Mouse (Mus musculus) c-Kit-positive CD71-positive TER-119-positive erythroid progenitor cells, embryonic 14.5 days (primary cell): ENCODE data around the gene Slco1a5.
A peak's percentile ranks its signal among the peaks of the same experiment; 100 is the strongest.
"Not testable (repeated sequence)": the region's sequence is repeated elsewhere in the genome, so short reads cannot be mapped to it uniquely, and the experiment has no call there.

Source experiments
- DNase-seq: peaks from one replicate; pipeline ENCODE4 v3.0.0-alpha.2; 2013; ENCODE audit warnings: low spot score

Slco1a5 gene

GRCm38 (mm10) chr6:142322881-142323280, at the start of gene Slco1a5:
Slco1a5 (minus strand) TSS chr6:142322981.
- no peak for DNase-seq

DNA sequence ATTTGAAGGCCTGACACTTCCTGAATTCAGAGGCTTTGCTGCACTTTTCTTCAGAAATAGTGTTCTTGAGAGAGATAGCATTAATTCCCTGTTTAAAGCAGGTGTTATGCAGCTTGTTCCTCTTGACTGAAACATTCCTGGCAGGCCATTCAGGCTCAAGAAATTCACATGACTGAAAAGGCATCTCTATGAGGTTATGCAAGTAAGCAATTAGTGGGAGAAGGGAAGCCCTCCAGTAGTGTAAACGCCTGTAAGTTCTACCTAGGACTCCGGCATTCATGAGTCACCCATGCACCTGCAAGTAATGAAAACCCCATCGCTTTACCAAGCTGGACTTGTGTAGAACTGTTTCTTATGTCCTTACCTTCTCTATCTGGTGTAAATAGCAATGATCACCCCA, 46.8 kb upstream of the Slco1a5 start:
- no peak for DNase-seq

DNA sequence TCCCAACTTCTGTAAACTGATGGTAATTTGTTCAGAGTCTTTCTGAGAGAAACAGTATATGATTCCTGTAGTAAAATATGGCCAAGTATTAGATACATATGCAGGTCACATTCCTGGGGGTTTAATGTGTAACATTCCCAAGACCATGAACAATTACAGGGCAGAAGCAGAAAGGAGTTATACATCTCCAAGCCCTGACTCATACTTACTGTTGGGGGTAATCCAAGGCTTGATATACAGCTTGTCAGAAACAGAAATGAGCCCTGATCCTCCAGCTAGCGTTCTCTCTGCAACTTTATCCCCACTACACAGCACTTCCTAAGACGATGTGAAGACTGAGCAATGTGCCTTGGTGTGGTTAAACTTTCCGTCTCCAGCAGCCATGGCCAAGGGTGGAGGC, 44.8 kb upstream of the Slco1a5 start:
- no peak for DNase-seq

- DNase-seq: no peak
Observed at GRCm38 (mm10) chr6:142366473-142367018, 43.8 kb upstream of the Slco1a5 start.

- no peak for DNase-seq
Observed at GRCm38 (mm10) chr6:142365742-142366472, 43.1 kb upstream of the Slco1a5 start.

DNA sequence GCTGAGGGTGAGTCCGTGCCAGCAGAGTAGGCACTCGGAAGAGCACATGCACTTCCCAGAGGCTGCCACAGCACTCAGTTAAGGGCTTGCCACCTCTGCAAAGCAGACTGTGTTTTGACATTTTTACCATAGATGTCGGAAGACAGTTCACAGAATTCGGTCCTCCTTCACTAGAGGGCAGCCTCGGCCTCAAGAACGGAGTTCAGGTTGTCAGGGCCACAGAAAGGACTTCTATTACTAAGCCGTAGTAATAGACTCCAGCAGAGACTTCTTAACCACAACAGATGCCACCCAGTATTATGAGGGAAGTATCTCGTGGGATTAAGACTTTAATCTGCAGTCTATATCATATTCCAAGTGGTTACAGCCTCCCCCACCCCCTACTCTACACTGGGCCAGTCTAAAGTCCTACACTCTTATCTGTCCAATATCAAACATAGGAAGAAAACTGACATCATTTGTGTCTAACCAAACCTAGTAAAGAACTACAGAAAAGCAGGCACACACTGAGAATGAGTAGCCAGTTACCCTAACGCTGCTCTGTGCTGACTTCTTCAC, 40.3 kb upstream of the Slco1a5 start:
- DNase-seq: no peak

GRCm38 (mm10) chr6:142362036-142362435, 39.3 kb upstream of the Slco1a5 start:
- DNase-seq: no peak

- DNase-seq: no peak
Observed at GRCm38 (mm10) chr6:142357106-142357505, 34.3 kb upstream of the Slco1a5 start.

GRCm38 (mm10) chr6:142352099-142352498, 29.3 kb upstream of the Slco1a5 start:
- not testable (repeated sequence) for DNase-seq

DNA sequence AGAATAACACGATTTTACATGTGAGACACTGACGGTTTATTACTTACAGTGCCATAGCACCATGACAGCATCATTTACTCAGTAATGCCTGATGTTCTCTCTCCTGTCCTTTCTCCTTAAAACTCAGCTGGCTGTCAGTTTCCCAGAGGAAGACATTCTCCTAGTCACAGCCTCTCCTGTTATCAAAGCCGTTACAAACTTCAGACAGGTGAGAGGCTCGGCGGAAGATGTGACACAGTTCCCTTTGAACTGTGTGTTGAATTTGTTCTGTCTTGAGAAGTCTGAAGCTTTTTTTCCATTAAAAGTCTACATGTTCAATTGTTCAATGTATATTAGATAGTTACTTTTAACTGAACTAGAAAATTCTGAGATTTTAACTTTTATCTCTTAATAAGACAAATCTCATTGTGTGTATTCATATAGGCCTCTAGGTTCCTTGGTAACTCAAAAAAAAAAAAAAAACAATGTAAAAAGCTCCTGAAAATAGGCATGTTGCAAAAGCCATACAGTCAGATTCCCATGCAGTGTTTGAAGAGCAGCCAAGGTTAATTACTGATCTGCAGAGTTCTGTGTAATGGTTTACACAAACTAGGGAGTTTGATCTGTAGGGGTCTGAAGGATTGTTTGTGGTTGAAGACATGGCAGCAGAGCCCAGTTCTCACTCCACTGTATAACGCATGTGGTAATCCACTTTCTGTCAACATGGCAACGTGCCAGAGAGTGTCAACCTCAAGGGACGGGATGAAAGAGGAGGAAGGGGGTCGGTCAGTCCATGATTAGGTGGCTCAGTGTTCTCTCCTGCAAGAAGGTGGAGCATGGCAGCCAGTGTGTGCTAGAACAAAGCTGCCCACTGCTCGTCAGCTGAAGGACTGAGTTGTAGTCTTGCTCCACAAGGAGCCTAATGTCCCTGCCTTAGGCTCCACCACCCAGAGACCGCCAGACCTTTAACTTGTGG, 24.9 kb upstream of the Slco1a5 start:
- no peak for DNase-seq

GRCm38 (mm10) chr6:142346181-142347110, 23.7 kb upstream of the Slco1a5 start:
- peak; percentile 10 for DNase-seq

- DNase-seq: peak; percentile 77
Observed at GRCm38 (mm10) chr6:142345440-142346038, 22.8 kb upstream of the Slco1a5 start, which contains the start of gene Pyroxd1. Pyroxd1 (plus strand) TSS chr6:142345654.

GRCm38 (mm10) chr6:142343561-142343960, 20.8 kb upstream of the Slco1a5 start:
- peak; percentile 50 for DNase-seq

GRCm38 (mm10) chr6:142339576-142339975, 16.8 kb upstream of the Slco1a5 start:
- no peak for DNase-seq

DNA sequence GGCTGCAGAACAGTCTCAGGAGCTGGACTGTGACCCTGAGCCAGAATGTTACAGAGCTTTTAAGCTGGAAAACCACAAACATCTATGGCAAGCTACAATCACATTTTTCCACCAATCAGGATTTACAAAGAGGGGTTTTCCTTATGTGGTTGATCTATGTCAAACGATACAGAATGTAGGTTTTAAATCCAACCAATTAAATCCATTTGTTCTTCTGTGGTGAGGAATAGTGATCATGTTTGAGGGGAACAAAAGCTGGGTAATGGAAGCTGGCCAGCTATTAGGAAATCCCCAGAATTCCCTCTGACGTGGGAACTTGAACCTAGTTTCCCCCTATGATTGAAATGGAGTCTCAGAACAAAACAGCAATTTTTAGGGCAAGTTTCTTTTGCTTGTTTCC, 16.2 kb upstream of the Slco1a5 start:
- no peak for DNase-seq

GRCm38 (mm10) chr6:142329201-142329600, 6.4 kb upstream of the Slco1a5 start:
- no peak for DNase-seq

DNA sequence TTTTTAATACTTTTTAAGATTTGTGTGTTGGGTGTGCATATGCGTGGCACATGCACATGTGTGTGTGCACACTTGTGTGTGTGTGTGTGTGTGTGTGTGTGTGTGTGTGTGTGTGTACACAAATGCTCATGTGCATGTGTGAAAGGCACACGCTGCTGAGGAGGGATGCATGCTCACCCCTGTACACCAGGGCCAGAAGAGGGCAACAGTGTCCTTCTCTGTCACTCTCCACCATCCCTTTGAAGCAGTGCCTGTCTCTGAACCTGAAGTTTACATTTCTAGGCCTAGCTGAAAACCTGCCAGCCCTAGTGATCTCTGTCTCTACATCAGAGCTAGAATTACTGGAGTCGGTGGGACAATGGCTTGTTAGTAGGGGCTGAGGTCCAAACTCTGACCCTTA, 3.8 kb upstream of the Slco1a5 start:
- no peak for DNase-seq

DNA sequence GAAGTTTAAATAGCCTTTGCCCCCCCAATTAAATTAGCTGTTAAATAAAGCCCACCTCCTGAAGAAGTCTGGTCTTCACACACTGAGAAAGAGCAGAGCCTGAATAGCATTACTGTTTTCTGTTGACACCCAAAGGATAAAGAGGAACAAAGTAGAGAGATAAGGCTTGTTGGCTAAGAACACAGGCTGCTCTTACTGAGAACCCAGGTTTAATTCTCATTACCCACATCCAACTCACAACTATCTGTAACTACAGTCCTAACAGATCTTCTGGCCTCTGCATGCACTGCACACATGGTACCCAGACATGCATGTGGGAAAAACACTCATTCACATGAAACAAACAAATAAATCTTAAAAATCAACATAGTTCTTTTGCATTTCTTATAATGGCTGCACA, 5.7 kb downstream of the Slco1a5 start:
- DNase-seq: no peak

DNA sequence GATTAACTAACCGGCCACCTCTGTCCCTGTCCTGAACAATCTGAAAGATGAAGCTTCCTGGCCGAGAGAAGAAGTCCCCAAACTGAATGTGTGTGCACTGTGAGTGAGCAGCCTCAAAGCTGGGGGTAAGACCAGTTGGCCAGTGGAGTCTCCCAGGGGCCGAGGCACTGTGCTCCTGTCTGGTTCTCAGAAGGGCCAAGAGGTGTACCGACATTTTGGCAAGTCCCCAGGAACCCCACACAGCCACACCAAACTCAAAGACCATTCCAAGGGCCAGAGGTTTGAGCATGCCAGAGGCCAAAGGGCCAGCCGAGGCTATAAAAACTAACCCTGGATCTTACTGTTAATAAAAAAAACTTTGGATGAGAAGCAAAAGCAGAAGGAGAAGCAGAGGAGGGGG, 8.5 kb downstream of the Slco1a5 start:
- DNase-seq: no peak

DNA sequence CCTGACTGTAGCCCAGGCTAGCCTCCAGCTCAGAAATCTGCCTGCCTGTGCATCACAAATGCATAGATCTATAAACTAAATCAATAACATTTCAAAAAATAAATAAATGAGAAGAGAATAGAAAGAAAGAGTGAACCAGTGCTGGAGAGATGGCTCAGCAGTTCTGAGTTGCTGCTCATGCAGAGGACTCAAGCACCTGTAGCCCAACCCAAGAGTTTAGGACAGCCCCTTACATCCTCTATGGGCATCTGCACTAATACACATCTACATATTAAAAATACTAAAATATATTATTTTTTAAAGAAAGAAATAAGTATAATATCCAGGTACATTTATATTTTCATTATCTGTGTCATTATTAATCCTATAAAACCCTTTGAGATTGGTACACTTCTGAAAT, 17.7 kb downstream of the Slco1a5 start:
- DNase-seq: no peak

DNA sequence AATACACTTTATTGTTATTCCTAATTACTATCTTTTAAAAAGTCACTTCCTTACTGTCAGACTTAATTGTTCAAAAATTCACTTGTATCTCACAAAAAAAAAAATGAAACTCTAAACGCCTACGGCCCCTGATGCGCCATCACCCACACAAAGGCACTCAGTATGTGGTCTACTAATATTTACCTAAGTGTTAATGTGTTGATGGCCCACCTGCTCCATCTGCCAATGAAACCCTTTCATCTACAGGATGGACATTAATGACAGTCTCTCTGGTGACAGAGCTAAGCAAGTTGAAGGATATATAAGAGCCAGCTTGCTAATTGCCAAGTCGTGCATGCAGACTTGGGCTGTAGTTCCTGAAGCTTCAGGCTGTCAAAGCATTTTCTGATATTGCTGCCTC, 24.7 kb downstream of the Slco1a5 start, which contains the start of gene Iapp:
Gene Iapp (plus strand): TSS at position 326 of the 400 bp plus-strand sequence.
- no peak for DNase-seq
